Mouse (Mus musculus) liver, embryonic 14.5 days (tissue): ENCODE results near the gene Lsamp. TPM values are rescaled to one million over a fixed set of nuclear protein-coding genes. Genes with fewer than 3 reads are reported as not detected.

ENCODE experiments used
- ATAC-seq: fragments of 200-750 bp; cut with Nextera tagmentation; 2 replicates; pipeline ENCODE4 v1.8.0; 2017; ENCODE audit warnings: moderate number of reproducible peaks, mild to moderate bottlenecking, moderate library complexity; ENCODE audit not compliant: insufficient read depth
- DNase-seq, 3 experiments: peaks; one replicate each; pipeline ENCODE4 v3.0.0-alpha.2; 2012 to 2013; ENCODE audit warnings: low read depth in 3 of 3, low spot score in 3 of 3
- H3K27ac ChIP-seq: fragments of 300-500 bp; sonication (generic); 2 replicates; pipeline ENCODE4 v1.5.1; 2014; ENCODE audit warnings: moderate library complexity, mild to moderate bottlenecking, control low read depth, inconsistent platforms
- H3K27me3 ChIP-seq: fragments of 300-500 bp; sonication (generic); 2 replicates; pipeline ENCODE4 v1.6.1; 2014; ENCODE audit warnings: mild to moderate bottlenecking, low read length, moderate library complexity; ENCODE audit not compliant: control insufficient read depth, insufficient read depth
- H3K36me3 ChIP-seq: fragments of 300-500 bp; sonication (generic); replicated peaks from 2 replicates; pipeline ENCODE4 v1.6.1; 2014; ENCODE audit warnings: low read depth; ENCODE audit not compliant: control insufficient read depth, insufficient read depth
- H3K4me1 ChIP-seq, 2 experiments: fragments of 200-500 bp in 1 of 2; fragments of 300-500 bp in 1 of 2; sonication (generic) in 1 of 2; replicated peaks; 2 replicates each; pipeline ENCODE4 v1.6.1; 2012 to 2014; ENCODE audit warnings: antibody characterized with exemption in 1 of 2, inconsistent platforms in 1 of 2, low read length in 1 of 2; ENCODE audit not compliant: control insufficient read depth in 2 of 2, insufficient read depth in 2 of 2
- H3K4me2 ChIP-seq: fragments of 300-500 bp; sonication (generic); 2 replicates; pipeline ENCODE4 v1.6.1; 2014; ENCODE audit warnings: low read depth, mild to moderate bottlenecking, control low read depth, moderate library complexity
- H3K4me3 ChIP-seq, 2 experiments: fragments of 200-500 bp in 1 of 2; fragments of 300-500 bp in 1 of 2; sonication (generic) in 1 of 2; 2 replicates each; pipeline ENCODE4 v1.5.1; 2012 to 2014; ENCODE audit warnings: low read depth in 2 of 2, low read length in 2 of 2, mild to moderate bottlenecking in 2 of 2, control low read depth in 1 of 2, inconsistent platforms in 1 of 2, moderate library complexity in 1 of 2; ENCODE audit not compliant: insufficient read depth in 1 of 2
- H3K9ac ChIP-seq: fragments of 300-500 bp; sonication (generic); replicated peaks from 2 replicates; pipeline ENCODE4 v1.6.1; 2014; ENCODE audit warnings: mild to moderate bottlenecking, control low read depth, moderate library complexity
- H3K9me3 ChIP-seq: fragments of 300-500 bp; sonication (generic); 2 replicates; pipeline ENCODE4 v1.6.1; 2016; ENCODE audit warnings: low read length, mixed read lengths; ENCODE audit not compliant: control insufficient read depth
- CTCF ChIP-seq: IDR thresholded peaks from 2 replicates; pipeline ENCODE4 v1.5.1; 2016; ENCODE audit warnings: antibody characterized with exemption, low read depth, control low read depth
- EP300 ChIP-seq: IDR thresholded peaks from 2 replicates; pipeline ENCODE4 v1.6.1; 2016; ENCODE audit warnings: antibody characterized with exemption, low read depth
- whole genome bisulfite sequencing: fragments of 180-500 bp; shearing (Covaris S2); extraction: QIAGEN DNeasy Blood & Tissue Kit; methylation state at CpG from one replicate; pipeline ENCODE4 v1.1.7; 2014; ENCODE audit not compliant: insufficient replicate concordance; 5-methylcytosine and 5-hydroxymethylcytosine counted together
- polyA plus RNA-seq, 2 experiments: library from polyadenylated mRNA; depleted of rRNA in 1 of 2; stranded (reverse) in 1 of 2; unstranded in 1 of 2; fragments of >200 nt; fragmentation: Nextera tagmentation in 1 of 2; extraction: Ambion mirVana in 1 of 2; gene quantifications; 2 replicates each; pipeline versions ENCODE4 v1.2.1 to v1.2.3; 2012 to 2014

Gene Lsamp
- polyA plus RNA-seq, 2 experiments, result 0.03 to 0.06 TPM

- 57% methylated on average over 3 of the region's 3 CpGs for WGBS
- H3K4me3 ChIP-seq, result no peak overlapping the region
- TF ChIP-seq CTCF, result no peak
- no peak for TF ChIP-seq EP300
- H3K36me3 ChIP-seq, result no peaks in the 10 kb centered on the region
- H3K9ac ChIP-seq, result no peak overlapping the region
- DNase-seq (no peak), ATAC-seq (no peak)
- H3K27me3 ChIP-seq, result no peaks in the 10 kb centered on the region
- H3K4me1 ChIP-seq, result no peaks in the 10 kb centered on the region
- H3K4me2 ChIP-seq, result no peak overlapping the region
- H3K27ac ChIP-seq, result no peak overlapping the region
- no peaks in the 10 kb centered on the region for H3K9me3 ChIP-seq
These were observed 1118.6 kb downstream of the Lsamp start for GRCm38 (mm10) chr16:41102805-41103204.

- TF ChIP-seq CTCF (no peak), EP300 (no peak)
- Histone ChIP-seq H3K36me3 (no peaks in the 10 kb centered on the region), H3K9me3 (no peaks in the 10 kb centered on the region), H3K27me3 (no peaks in the 10 kb centered on the region), H3K4me2 (no peak overlapping the region), H3K9ac (no peak overlapping the region), H3K4me3 (no peak overlapping the region), H3K4me1 (no peaks in the 10 kb centered on the region), H3K27ac (no peak overlapping the region)
- ATAC-seq (no peak), DNase-seq (no peak)
- 62% methylated on average over 2 of the region's 2 CpGs for WGBS
These were observed 1140.2 kb downstream of the Lsamp start for GRCm38 (mm10) chr16:41124361-41124760.

GRCm38 (mm10) chr16:41125051-41125450, 1140.9 kb downstream of the Lsamp start:
- DNase-seq (no peak), ATAC-seq (no peak)
- H3K9me3 ChIP-seq, result no peaks in the 10 kb centered on the region
- H3K9ac ChIP-seq, result no peak overlapping the region
- no peaks in the 10 kb centered on the region for H3K27me3 ChIP-seq
- no peak overlapping the region for H3K27ac ChIP-seq
- H3K4me3 ChIP-seq, result no peak overlapping the region
- H3K4me1 ChIP-seq, result no peaks in the 10 kb centered on the region
- no peak overlapping the region for H3K4me2 ChIP-seq
- H3K36me3 ChIP-seq, result no peaks in the 10 kb centered on the region
- no peak for TF ChIP-seq EP300
- no peak for TF ChIP-seq CTCF
- 71% methylated on average over 2 of the region's 2 CpGs for WGBS

- no peak for ATAC-seq
- no peak overlapping the region for H3K4me2 ChIP-seq
- TF ChIP-seq EP300, result no peak
- no peak for TF ChIP-seq CTCF
- WGBS, result 54% methylated on average over 4 of the region's 4 CpGs
- H3K27me3 ChIP-seq, result no peaks in the 10 kb centered on the region
- no peaks in the 10 kb centered on the region for H3K36me3 ChIP-seq
- DNase-seq, result no peak
- no peaks in the 10 kb centered on the region for H3K4me1 ChIP-seq
- no peak overlapping the region for H3K9ac ChIP-seq
- no peak overlapping the region for H3K27ac ChIP-seq
- H3K9me3 ChIP-seq, result no peaks in the 10 kb centered on the region
- H3K4me3 ChIP-seq, result no peak overlapping the region
These were observed 1146.9 kb downstream of the Lsamp start for GRCm38 (mm10) chr16:41131053-41131452.

GRCm38 (mm10) chr16:41172839-41173238, 1188.7 kb downstream of the Lsamp start:
- no peaks in the 10 kb centered on the region for H3K9me3 ChIP-seq
- no peak for TF ChIP-seq CTCF
- TF ChIP-seq EP300, result no peak
- DNase-seq, result no peak
- no peaks in the 10 kb centered on the region for H3K4me1 ChIP-seq
- H3K27me3 ChIP-seq, result no peaks in the 10 kb centered on the region
- no peak overlapping the region for H3K4me2 ChIP-seq
- H3K36me3 ChIP-seq, result no peaks in the 10 kb centered on the region
- no peak for ATAC-seq
- H3K4me3 ChIP-seq, result no peak overlapping the region
- WGBS, result 59% methylated on average over 1 of the region's 1 CpGs
- no peak overlapping the region for H3K27ac ChIP-seq
- H3K9ac ChIP-seq, result no peak overlapping the region

GRCm38 (mm10) chr16:41179557-41179956, 1195.4 kb downstream of the Lsamp start:
- DNase-seq (no peak), ATAC-seq (no peak)
- H3K36me3 ChIP-seq, result no peaks in the 10 kb centered on the region
- no peak overlapping the region for H3K4me2 ChIP-seq
- no peak overlapping the region for H3K27ac ChIP-seq
- no peak for TF ChIP-seq CTCF
- TF ChIP-seq EP300, result no peak
- 45% methylated on average over 3 of the region's 3 CpGs for WGBS
- no peaks in the 10 kb centered on the region for H3K4me1 ChIP-seq
- no peaks in the 10 kb centered on the region for H3K27me3 ChIP-seq
- H3K4me3 ChIP-seq, result no peak overlapping the region
- H3K9me3 ChIP-seq, result no peaks in the 10 kb centered on the region
- no peak overlapping the region for H3K9ac ChIP-seq
